Mouse (Mus musculus): ENCODE data around the gene Ppp2r2d. TPM values are rescaled to one million over a fixed set of nuclear protein-coding genes. Genes with fewer than 3 reads are reported as not detected.

Gene Ppp2r2d
- polyA plus RNA-seq, 1 experiment from 2014 or later = 80.0 TPM

DNA sequence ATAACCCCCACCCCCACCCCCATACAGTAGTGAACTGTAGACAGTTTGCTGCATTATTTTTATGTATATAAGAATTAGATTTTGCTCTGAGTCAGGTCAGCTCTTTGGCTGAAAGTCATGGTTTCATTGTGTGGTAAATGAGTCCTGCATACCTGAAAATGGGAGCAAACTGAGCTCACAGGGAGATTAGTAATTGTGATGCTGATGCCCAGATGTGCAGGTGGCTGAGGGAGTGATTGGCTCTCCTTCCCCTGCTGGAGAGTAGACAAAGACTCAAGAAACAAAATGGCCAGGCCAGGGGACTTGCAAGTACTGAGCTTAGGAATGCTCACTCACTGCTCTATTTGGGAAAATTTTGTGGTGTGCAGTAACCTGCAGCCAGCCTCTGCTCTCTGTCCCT lies 4.2 kb downstream of the Ppp2r2d start:
- DNase-seq (ENCODE audit: low spot score) (no peak), ATAC-seq (ENCODE audit: low FRiP score) (no peak)
- Histone ChIP-seq H3K9me3 (ENCODE audit: control insufficient read depth, low read length) (no peaks in the 10 kb centered on the region), H3K27me3 (ENCODE audit: control insufficient read depth, insufficient read depth, low read length) (no peaks in the 10 kb centered on the region), H3K4me1 (replicated peaks; ENCODE audit: control insufficient read depth, insufficient read depth, low read length) (peaks cover 8% of the 10 kb centered on the region), H3K9ac (ENCODE audit: low read depth, low read length) (no peak overlapping the region), H3K27ac (ENCODE audit: low read depth, low read length) (no peak overlapping the region), H3K36me3 (ENCODE audit: control insufficient read depth, insufficient read depth, low read length) (no peaks in the 10 kb centered on the region), H3K4me3 (ENCODE audit: low read depth, low read length) (no peak overlapping the region), H3K4me2 (replicated peaks; ENCODE audit: low read depth, low read length) (no peak overlapping the region)

GRCm38 (mm10) chr7:138853417-138854031 lies 7.6 kb downstream of the Ppp2r2d start:
- H3K4me3 ChIP-seq (ENCODE audit: low read depth, low read length) = no peak overlapping the region
- no peaks in the 10 kb centered on the region for H3K27me3 ChIP-seq (ENCODE audit: control insufficient read depth, insufficient read depth, low read length)
- DNase-seq (ENCODE audit: low spot score) (no peak), ATAC-seq (ENCODE audit: low FRiP score) (no peak)
- no peaks in the 10 kb centered on the region for H3K4me1 ChIP-seq (replicated peaks; ENCODE audit: control insufficient read depth, insufficient read depth, low read length)
- 0 out of 2 replicates have a peak, but pooled peaks cover 5% of the 10 kb centered on the region for H3K36me3 ChIP-seq (ENCODE audit: control insufficient read depth, insufficient read depth, low read length)
- H3K9me3 ChIP-seq (ENCODE audit: control insufficient read depth, low read length) = no peaks in the 10 kb centered on the region
- no peak overlapping the region for H3K9ac ChIP-seq (ENCODE audit: low read depth, low read length)
- 92% methylated on average over 4 of the region's 4 CpGs for WGBS
- H3K4me2 ChIP-seq (replicated peaks; ENCODE audit: low read depth, low read length) = no peak overlapping the region
- no peak overlapping the region for H3K27ac ChIP-seq (ENCODE audit: low read depth, low read length)

GRCm38 (mm10) chr7:138854201-138854600 lies 8.3 kb downstream of the Ppp2r2d start:
- no peaks in the 10 kb centered on the region for H3K9me3 ChIP-seq (ENCODE audit: control insufficient read depth, low read length)
- WGBS = 95% methylated on average over 2 of the region's 2 CpGs
- DNase-seq (ENCODE audit: low spot score) (no peak), ATAC-seq (ENCODE audit: low FRiP score) (no peak)
- no peak overlapping the region for H3K27ac ChIP-seq (ENCODE audit: low read depth, low read length)
- H3K4me1 ChIP-seq (replicated peaks; ENCODE audit: control insufficient read depth, insufficient read depth, low read length) = no peaks in the 10 kb centered on the region
- 0 out of 2 replicates have a peak, but pooled peaks cover 5% of the 10 kb centered on the region for H3K36me3 ChIP-seq (ENCODE audit: control insufficient read depth, insufficient read depth, low read length)
- no peak overlapping the region for H3K4me3 ChIP-seq (ENCODE audit: low read depth, low read length)
- H3K9ac ChIP-seq (ENCODE audit: low read depth, low read length) = no peak overlapping the region
- no peak overlapping the region for H3K4me2 ChIP-seq (replicated peaks; ENCODE audit: low read depth, low read length)
- no peaks in the 10 kb centered on the region for H3K27me3 ChIP-seq (ENCODE audit: control insufficient read depth, insufficient read depth, low read length)

- 75% methylated on average over 2 of the region's 2 CpGs for WGBS
- H3K9me3 ChIP-seq (ENCODE audit: control insufficient read depth, low read length) = no peaks in the 10 kb centered on the region
- H3K9ac ChIP-seq (ENCODE audit: low read depth, low read length) = no peak overlapping the region
- ATAC-seq (ENCODE audit: low FRiP score) = no peak
- no peaks in the 10 kb centered on the region for H3K4me1 ChIP-seq (replicated peaks; ENCODE audit: control insufficient read depth, insufficient read depth, low read length)
- no peak overlapping the region for H3K4me2 ChIP-seq (replicated peaks; ENCODE audit: low read depth, low read length)
- 0 out of 2 replicates have a peak, but pooled peaks cover 5% of the 10 kb centered on the region for H3K36me3 ChIP-seq (ENCODE audit: control insufficient read depth, insufficient read depth, low read length)
- no peak for DNase-seq (ENCODE audit: low spot score)
- no peaks in the 10 kb centered on the region for H3K27me3 ChIP-seq (ENCODE audit: control insufficient read depth, insufficient read depth, low read length)
- H3K27ac ChIP-seq (ENCODE audit: low read depth, low read length) = no peak overlapping the region
- no peak overlapping the region for H3K4me3 ChIP-seq (ENCODE audit: low read depth, low read length)
Measured at GRCm38 (mm10) chr7:138856670-138857069, 10.8 kb downstream of the Ppp2r2d start.

DNA sequence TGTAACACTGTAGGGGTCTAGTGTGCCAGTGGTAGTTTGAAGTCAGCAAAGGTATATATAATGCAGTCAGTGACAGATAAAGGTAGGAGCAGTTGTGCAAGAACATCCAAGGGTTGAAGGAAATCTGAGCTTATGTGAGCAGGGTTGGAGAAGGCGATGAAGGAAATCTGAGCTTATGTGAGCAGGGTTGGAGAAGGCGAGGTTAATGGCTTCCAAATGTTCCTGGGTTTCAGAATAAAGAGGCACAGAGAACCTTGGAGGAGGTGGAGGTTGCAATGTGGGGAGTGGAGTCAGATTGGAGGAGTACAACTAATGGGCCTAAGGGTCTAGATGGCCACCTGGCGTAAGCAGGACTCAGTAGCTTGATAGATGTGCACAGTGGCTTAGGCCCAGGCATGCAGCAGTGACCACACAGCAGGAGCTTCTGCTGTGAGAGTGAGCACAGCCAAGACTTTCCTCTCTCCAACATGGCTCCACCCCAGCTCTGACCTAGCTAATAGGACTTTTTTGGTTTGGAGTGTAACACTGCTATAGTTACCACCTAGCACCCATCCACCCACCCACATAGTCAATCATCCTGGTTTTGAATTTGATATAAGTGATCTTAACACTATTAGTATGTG lies 18.2 kb downstream of the Ppp2r2d start:
- ATAC-seq (ENCODE audit: low FRiP score) = no peak
- Histone ChIP-seq H3K27ac (ENCODE audit: low read depth, low read length) (no peak overlapping the region), H3K4me1 (replicated peaks; ENCODE audit: control insufficient read depth, insufficient read depth, low read length) (no peaks in the 10 kb centered on the region), H3K4me2 (replicated peaks; ENCODE audit: low read depth, low read length) (no peak overlapping the region), H3K9me3 (ENCODE audit: control insufficient read depth, low read length) (no peaks in the 10 kb centered on the region), H3K36me3 (ENCODE audit: control insufficient read depth, insufficient read depth, low read length) (peaks cover 3% of the 10 kb centered on the region; the same call in 1 of the 2 replicates), H3K9ac (ENCODE audit: low read depth, low read length) (no peak overlapping the region), H3K27me3 (ENCODE audit: control insufficient read depth, insufficient read depth, low read length) (no peaks in the 10 kb centered on the region), H3K4me3 (ENCODE audit: low read depth, low read length) (no peak overlapping the region)
- 74% methylated on average over 3 of the region's 3 CpGs for WGBS
- no peak for DNase-seq (ENCODE audit: low spot score)

DNA sequence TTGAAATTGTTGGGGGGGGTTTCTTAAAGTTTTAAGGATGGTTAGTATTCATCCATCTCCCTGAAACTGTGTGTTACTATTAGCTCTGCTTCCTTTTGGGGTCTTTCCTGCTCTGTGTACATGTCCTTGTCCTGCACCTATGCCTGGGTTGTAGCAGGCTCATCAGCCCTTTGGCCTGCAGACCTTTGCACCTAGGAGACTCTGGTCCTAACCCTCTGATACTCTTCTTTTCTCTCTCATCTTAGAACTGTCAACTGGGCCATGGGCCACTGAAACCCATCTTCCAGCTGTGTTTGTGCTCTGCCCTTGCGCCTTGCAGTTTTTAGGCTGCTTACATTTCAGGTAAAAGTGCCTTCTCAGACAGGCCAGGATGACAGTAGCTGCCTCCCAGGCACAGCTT lies 18.9 kb downstream of the Ppp2r2d start:
- Histone ChIP-seq H3K9ac (ENCODE audit: low read depth, low read length) (no peak overlapping the region), H3K36me3 (ENCODE audit: control insufficient read depth, insufficient read depth, low read length) (peaks cover 3% of the 10 kb centered on the region; the same call in 1 of the 2 replicates), H3K4me2 (replicated peaks; ENCODE audit: low read depth, low read length) (no peak overlapping the region), H3K4me1 (replicated peaks; ENCODE audit: control insufficient read depth, insufficient read depth, low read length) (no peaks in the 10 kb centered on the region), H3K9me3 (ENCODE audit: control insufficient read depth, low read length) (no peaks in the 10 kb centered on the region), H3K27ac (ENCODE audit: low read depth, low read length) (no peak overlapping the region), H3K4me3 (ENCODE audit: low read depth, low read length) (no peak overlapping the region), H3K27me3 (ENCODE audit: control insufficient read depth, insufficient read depth, low read length) (no peaks in the 10 kb centered on the region)
- WGBS = 100% methylated on average over 1 of the region's 1 CpGs
- no peak for DNase-seq (ENCODE audit: low spot score)
- no peak for ATAC-seq (ENCODE audit: low FRiP score)

DNA sequence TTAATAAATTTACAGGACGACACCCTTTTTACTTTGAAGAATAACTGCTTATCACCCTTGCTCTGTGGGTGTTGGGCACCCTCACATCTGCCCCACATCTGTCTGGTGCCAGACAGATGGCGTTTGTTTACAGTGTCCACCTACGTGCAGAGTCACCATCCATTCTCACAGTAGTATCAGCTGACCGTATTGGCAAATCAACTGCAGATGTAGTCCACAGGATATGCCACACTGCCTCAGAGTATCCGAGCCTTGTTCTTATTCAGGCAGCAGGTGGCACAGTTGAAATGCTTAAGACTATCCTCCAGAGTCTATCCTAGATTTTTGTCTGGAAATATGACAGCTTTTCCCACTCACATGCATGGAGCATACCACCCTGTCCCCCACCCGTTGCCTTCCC lies 21.4 kb downstream of the Ppp2r2d start:
- ATAC-seq (ENCODE audit: low FRiP score) (no peak), DNase-seq (ENCODE audit: low spot score) (no peak)
- H3K4me2 ChIP-seq (replicated peaks; ENCODE audit: low read depth, low read length) = no peak overlapping the region
- WGBS = 70% methylated on average over 6 of the region's 6 CpGs
- no peak overlapping the region for H3K4me3 ChIP-seq (ENCODE audit: low read depth, low read length)
- H3K9ac ChIP-seq (ENCODE audit: low read depth, low read length) = no peak overlapping the region
- H3K27me3 ChIP-seq (ENCODE audit: control insufficient read depth, insufficient read depth, low read length) = no peaks in the 10 kb centered on the region
- H3K9me3 ChIP-seq (ENCODE audit: control insufficient read depth, low read length) = no peaks in the 10 kb centered on the region
- H3K27ac ChIP-seq (ENCODE audit: low read depth, low read length) = no peak overlapping the region
- peaks cover 6% of the 10 kb centered on the region for H3K36me3 ChIP-seq (ENCODE audit: control insufficient read depth, insufficient read depth, low read length)
- no peaks in the 10 kb centered on the region for H3K4me1 ChIP-seq (replicated peaks; ENCODE audit: control insufficient read depth, insufficient read depth, low read length)

GRCm38 (mm10) chr7:138868316-138868715 lies 22.4 kb downstream of the Ppp2r2d start:
- H3K4me1 ChIP-seq (replicated peaks; ENCODE audit: control insufficient read depth, insufficient read depth, low read length) = no peaks in the 10 kb centered on the region
- H3K9me3 ChIP-seq (ENCODE audit: control insufficient read depth, low read length) = no peaks in the 10 kb centered on the region
- no peak overlapping the region for H3K27ac ChIP-seq (ENCODE audit: low read depth, low read length)
- no peak for DNase-seq (ENCODE audit: low spot score)
- ATAC-seq (ENCODE audit: low FRiP score) = no peak
- H3K9ac ChIP-seq (ENCODE audit: low read depth, low read length) = no peak overlapping the region
- 93% methylated on average over 4 of the region's 4 CpGs for WGBS
- H3K27me3 ChIP-seq (ENCODE audit: control insufficient read depth, insufficient read depth, low read length) = no peaks in the 10 kb centered on the region
- no peak overlapping the region for H3K4me2 ChIP-seq (replicated peaks; ENCODE audit: low read depth, low read length)
- peaks cover 6% of the 10 kb centered on the region for H3K36me3 ChIP-seq (ENCODE audit: control insufficient read depth, insufficient read depth, low read length)
- no peak overlapping the region for H3K4me3 ChIP-seq (ENCODE audit: low read depth, low read length)

DNA sequence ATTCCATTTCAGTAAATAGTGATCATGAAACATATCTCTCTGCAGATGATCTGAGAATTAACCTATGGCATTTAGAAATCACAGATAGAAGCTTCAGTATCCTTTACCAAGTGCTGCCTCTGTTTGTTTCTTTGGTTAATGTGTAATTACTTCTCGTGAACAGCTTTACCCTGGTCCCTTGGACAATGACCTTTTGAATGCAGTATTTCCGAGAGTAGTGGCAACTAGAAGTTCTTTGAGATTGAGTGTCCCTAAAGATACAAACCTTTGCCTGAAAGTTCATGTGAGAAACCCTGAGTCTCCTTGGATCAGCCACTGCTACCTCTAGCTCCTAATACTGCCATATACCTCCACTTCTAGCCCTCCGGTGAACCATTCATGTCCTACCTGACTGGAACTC lies 27.1 kb downstream of the Ppp2r2d start:
- H3K36me3 ChIP-seq (ENCODE audit: control insufficient read depth, insufficient read depth, low read length) = peaks cover 25% of the 10 kb centered on the region
- no peak overlapping the region for H3K4me2 ChIP-seq (replicated peaks; ENCODE audit: low read depth, low read length)
- H3K9ac ChIP-seq (ENCODE audit: low read depth, low read length) = no peak overlapping the region
- no peaks in the 10 kb centered on the region for H3K4me1 ChIP-seq (replicated peaks; ENCODE audit: control insufficient read depth, insufficient read depth, low read length)
- DNase-seq (ENCODE audit: low spot score) (no peak), ATAC-seq (ENCODE audit: low FRiP score) (no peak)
- H3K27ac ChIP-seq (ENCODE audit: low read depth, low read length) = no peak overlapping the region
- WGBS = 77% methylated on average over 3 of the region's 3 CpGs
- H3K27me3 ChIP-seq (ENCODE audit: control insufficient read depth, insufficient read depth, low read length) = no peaks in the 10 kb centered on the region
- no peaks in the 10 kb centered on the region for H3K9me3 ChIP-seq (ENCODE audit: control insufficient read depth, low read length)
- no peak overlapping the region for H3K4me3 ChIP-seq (ENCODE audit: low read depth, low read length)
